Mouse (Mus musculus) activated CD4-positive, CD25-positive, alpha-beta regulatory T cell, adult 4 months (primary cell): ENCODE measurements around the gene Defb33. TPM values are rescaled to one million over a fixed set of nuclear protein-coding genes. Genes with fewer than 3 reads are reported as not detected.

ENCODE experiments used
- ATAC-seq: one replicate; pipeline ENCODE4 v1.8.0; 2017
- polyA plus RNA-seq, 2 experiments: library from polyadenylated mRNA; unstranded; fragments of 100-300 nt; shearing (Covaris generic); gene quantifications; one replicate each; pipeline ENCODE4 v1.2.1; 2017

The Defb33 gene
- not detected for polyA plus RNA-seq

GRCm38 (mm10) chr8:20892369-20892768, at the start of gene Defb33:
Gene Defb33, plus strand, starts transcription at chr8:20892669.
- ATAC-seq: no peak

- ATAC-seq: no peak
Observed at GRCm38 (mm10) chr8:20874608-20875007, 17.9 kb upstream of the Defb33 start.

GRCm38 (mm10) chr8:20902527-20902926, 10.1 kb downstream of the Defb33 start, which contains the start of gene Gm15056:
Gene Gm15056, minus strand, starts transcription at chr8:20902627.
- ATAC-seq: no peak

GRCm38 (mm10) chr8:20907119-20907518, 14.7 kb downstream of the Defb33 start:
- no peak for ATAC-seq

- no peak for ATAC-seq
Observed at GRCm38 (mm10) chr8:20908256-20908655, 15.8 kb downstream of the Defb33 start.

- ATAC-seq: no peak
Observed at GRCm38 (mm10) chr8:20912288-20912687, 19.8 kb downstream of the Defb33 start.

- ATAC-seq: no peak
Observed at GRCm38 (mm10) chr8:20921971-20922370, 29.5 kb downstream of the Defb33 start, which contains the start of gene Gm6040. Gene Gm6040, minus strand, starts transcription at chr8:20922071.

- ATAC-seq: no peak
Observed at GRCm38 (mm10) chr8:20944610-20945009, 52.1 kb downstream of the Defb33 start, which contains the start of gene AY761185. Gene AY761185, minus strand, starts transcription at chr8:20944710.

Other genes starting within 250 kb of the Defb33 start
- not detected for gene Gm15056, start 10.0 kb downstream of the Defb33 start, polyA plus RNA-seq
- not detected for gene Gm6040, start 29.4 kb downstream of the Defb33 start, polyA plus RNA-seq
- not detected for gene AY761185, start 52.0 kb downstream of the Defb33 start, polyA plus RNA-seq
- gene Defa21, start 132.9 kb downstream of the Defb33 start, polyA plus RNA-seq: not detected
- not detected for gene Defa23, start 162.4 kb downstream of the Defb33 start, polyA plus RNA-seq
- not detected for gene Defa35, start 172.4 kb downstream of the Defb33 start, polyA plus RNA-seq
- gene Defa25, start 191.8 kb downstream of the Defb33 start, polyA plus RNA-seq: not detected
- not detected for gene Gm14851, start 203.4 kb downstream of the Defb33 start, polyA plus RNA-seq
- gene Defa30, start 242.0 kb downstream of the Defb33 start, polyA plus RNA-seq: not detected